Mouse (Mus musculus): Measurements from ENCODE around the gene Agbl3. TPM values are rescaled to one million over a fixed set of nuclear protein-coding genes. Genes with fewer than 3 reads are reported as not detected.

Agbl3 gene
- total and polyA plus RNA-seq, 2 experiments from 2014 or later = 20.7 to 23.3 TPM

GRCm38 (mm10) chr6:34871929-34872328 lies 91.7 kb downstream of the Agbl3 start:
- no peak overlapping the region for H3K9ac ChIP-seq (replicated peaks; ENCODE audit: low read length, poor library complexity, severe bottlenecking)
- WGBS = 87% methylated on average over 7 of the region's 7 CpGs
- H3K4me3 ChIP-seq (ENCODE audit: low read depth, low read length) = no peak overlapping the region
- H3K4me2 ChIP-seq (ENCODE audit: low read depth, low read length, poor library complexity, severe bottlenecking) = no peak overlapping the region
- TF ChIP-seq CTCF (IDR thresholded peaks at IDR 0.05) = no peak
- H3K27ac ChIP-seq (ENCODE audit: low read depth, low read length) = no peak overlapping the region
- H3K27me3 ChIP-seq (ENCODE audit: insufficient read depth, low read length) = no peaks in the 10 kb centered on the region
- no peak for ATAC-seq (ENCODE audit: low FRiP score)
- H3K36me3 ChIP-seq (ENCODE audit: insufficient read depth, low read length) = no peaks in the 10 kb centered on the region
- no peaks in the 10 kb centered on the region for H3K9me3 ChIP-seq (ENCODE audit: low read length)
- H3K4me1 ChIP-seq (ENCODE audit: insufficient read depth, low read length) = peaks cover 3% of the 10 kb centered on the region; the same call in 1 of the 2 replicates
- DNase-seq (ENCODE audit: low spot score) = no peak

DNA sequence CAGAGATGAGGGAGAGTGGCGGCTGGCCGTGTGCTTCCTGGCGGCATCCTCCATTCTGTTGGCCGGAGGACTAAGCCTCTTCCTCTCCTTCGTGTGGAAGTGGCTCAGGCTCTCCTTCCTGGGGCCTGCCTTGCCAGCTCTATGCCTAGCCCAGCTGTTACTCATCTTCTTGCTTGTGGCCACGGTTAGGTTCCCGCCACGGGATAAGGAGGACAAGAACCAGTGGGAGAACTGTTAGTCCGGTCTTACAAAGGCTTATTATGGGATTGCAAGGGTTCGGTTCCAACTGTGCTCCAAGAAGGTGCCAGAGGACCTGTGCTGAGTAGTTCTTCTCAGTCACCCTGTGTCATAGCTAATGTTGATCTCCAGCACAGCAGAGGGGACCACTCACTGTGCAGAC lies 92.6 kb downstream of the Agbl3 start:
- no peak overlapping the region for H3K27ac ChIP-seq (ENCODE audit: low read depth, low read length)
- no peak for TF ChIP-seq CTCF (IDR thresholded peaks at IDR 0.05)
- WGBS = 89% methylated on average over 10 of the region's 10 CpGs

DNA sequence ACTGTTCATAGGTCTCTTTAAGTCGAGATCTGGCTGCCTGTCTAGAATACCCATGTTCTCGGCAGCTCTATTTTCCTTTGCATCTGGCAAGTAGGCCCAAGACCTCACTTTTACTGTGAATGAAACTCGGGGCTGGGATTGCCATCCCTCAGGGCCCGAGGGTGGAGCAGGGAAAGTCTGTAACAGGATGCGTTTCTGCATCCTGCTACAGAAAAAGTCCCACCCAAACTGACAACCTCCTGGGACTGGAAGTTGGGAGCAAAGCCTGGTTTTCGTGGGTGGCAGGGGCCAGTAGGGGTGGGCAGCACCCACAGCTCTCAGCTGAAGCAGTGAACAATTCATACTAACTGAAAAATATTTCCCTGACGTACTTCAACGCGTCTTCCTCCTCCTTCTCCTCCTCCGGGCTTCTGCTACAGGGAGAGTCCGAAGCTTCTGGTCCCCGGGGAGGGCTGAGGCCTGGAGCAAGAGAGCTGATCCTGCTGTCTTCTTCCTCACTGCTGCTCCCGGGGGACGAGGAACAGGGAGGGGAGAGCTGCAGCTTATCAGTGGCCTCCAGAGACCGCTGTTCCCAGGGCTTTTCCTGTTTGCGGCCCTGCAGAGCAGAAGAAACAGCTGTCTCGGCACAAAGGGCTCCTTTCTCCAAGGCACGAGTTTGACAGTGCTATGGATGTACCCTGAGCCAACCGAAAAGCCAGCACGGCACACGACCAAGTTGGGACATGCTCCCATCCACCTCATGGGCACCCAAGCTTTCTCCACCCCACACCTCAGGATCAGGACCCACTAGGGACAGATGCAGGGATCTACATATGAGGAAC lies 94.1 kb downstream of the Agbl3 start:
- no peak overlapping the region for H3K4me3 ChIP-seq (ENCODE audit: low read depth, low read length)
- no peak overlapping the region for H3K27ac ChIP-seq (ENCODE audit: low read depth, low read length)
- H3K27me3 ChIP-seq (ENCODE audit: insufficient read depth, low read length) = no peaks in the 10 kb centered on the region
- no peaks in the 10 kb centered on the region for H3K9me3 ChIP-seq (ENCODE audit: low read length)
- TF ChIP-seq CTCF (IDR thresholded peaks at IDR 0.05) = no peak
- DNase-seq (ENCODE audit: low spot score) (peak; percentile 21), ATAC-seq (ENCODE audit: low FRiP score) (no peak)
- H3K9ac ChIP-seq (replicated peaks; ENCODE audit: low read length, poor library complexity, severe bottlenecking) = no peak overlapping the region; the same call in 1 of the 2 replicates
- H3K4me2 ChIP-seq (ENCODE audit: low read depth, low read length, poor library complexity, severe bottlenecking) = no peak overlapping the region
- WGBS = 75% methylated on average over 21 of the region's 21 CpGs
- peaks cover 9% of the 10 kb centered on the region; the same call in 1 of the 2 replicates for H3K4me1 ChIP-seq (ENCODE audit: insufficient read depth, low read length)
- H3K36me3 ChIP-seq (ENCODE audit: insufficient read depth, low read length) = no peaks in the 10 kb centered on the region

More for the DNA sequence above, 92.6 kb downstream of the Agbl3 start:
- Histone ChIP-seq H3K4me2 (ENCODE audit: low read depth, low read length, poor library complexity, severe bottlenecking) (no peak overlapping the region), H3K4me3 (ENCODE audit: low read depth, low read length) (no peak overlapping the region), H3K36me3 (ENCODE audit: insufficient read depth, low read length) (no peaks in the 10 kb centered on the region), H3K9me3 (ENCODE audit: low read length) (no peaks in the 10 kb centered on the region), H3K4me1 (ENCODE audit: insufficient read depth, low read length) (peaks cover 5% of the 10 kb centered on the region; the same call in 1 of the 2 replicates), H3K9ac (replicated peaks; ENCODE audit: low read length, poor library complexity, severe bottlenecking) (no peak overlapping the region), H3K27me3 (ENCODE audit: insufficient read depth, low read length) (no peaks in the 10 kb centered on the region)
- no peak for DNase-seq (ENCODE audit: low spot score)
- ATAC-seq (ENCODE audit: low FRiP score) = no peak

DNA sequence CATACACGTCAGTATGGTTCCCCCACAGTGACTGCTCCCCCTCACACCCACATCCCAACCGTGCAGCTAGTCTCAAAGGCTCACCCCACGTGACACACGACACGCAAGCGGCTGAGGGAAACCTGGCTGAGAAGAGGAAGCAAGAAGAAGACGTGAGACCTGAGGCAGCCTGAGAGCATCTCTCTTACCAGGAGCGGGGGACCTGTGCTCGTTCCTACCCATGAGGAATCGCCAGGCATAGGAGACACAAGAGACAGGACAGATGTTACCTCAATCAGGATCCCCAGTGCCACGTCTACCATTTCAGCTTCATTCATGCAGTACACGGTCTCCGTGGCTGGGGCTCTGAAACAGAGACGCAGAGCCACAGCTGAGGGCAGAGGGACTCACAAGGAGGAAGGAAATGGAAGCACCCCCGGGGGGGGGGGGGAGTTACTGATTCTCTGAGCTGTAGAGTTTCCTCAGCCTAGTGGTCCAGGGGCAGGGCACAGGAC lies 95.1 kb downstream of the Agbl3 start:
- ATAC-seq (ENCODE audit: low FRiP score) (no peak), DNase-seq (ENCODE audit: low spot score) (no peak)
- TF ChIP-seq CTCF (IDR thresholded peaks at IDR 0.05) = no peak
- Histone ChIP-seq H3K36me3 (ENCODE audit: insufficient read depth, low read length) (no peaks in the 10 kb centered on the region), H3K9me3 (ENCODE audit: low read length) (no peaks in the 10 kb centered on the region), H3K4me3 (ENCODE audit: low read depth, low read length) (no peak overlapping the region), H3K27me3 (ENCODE audit: insufficient read depth, low read length) (no peaks in the 10 kb centered on the region), H3K4me2 (ENCODE audit: low read depth, low read length, poor library complexity, severe bottlenecking) (no peak overlapping the region), H3K9ac (replicated peaks; ENCODE audit: low read length, poor library complexity, severe bottlenecking) (no peak overlapping the region), H3K27ac (ENCODE audit: low read depth, low read length) (no peak overlapping the region), H3K4me1 (ENCODE audit: insufficient read depth, low read length) (peaks cover 9% of the 10 kb centered on the region; the same call in 1 of the 2 replicates)
- 90% methylated on average over 15 of the region's 15 CpGs for WGBS

DNA sequence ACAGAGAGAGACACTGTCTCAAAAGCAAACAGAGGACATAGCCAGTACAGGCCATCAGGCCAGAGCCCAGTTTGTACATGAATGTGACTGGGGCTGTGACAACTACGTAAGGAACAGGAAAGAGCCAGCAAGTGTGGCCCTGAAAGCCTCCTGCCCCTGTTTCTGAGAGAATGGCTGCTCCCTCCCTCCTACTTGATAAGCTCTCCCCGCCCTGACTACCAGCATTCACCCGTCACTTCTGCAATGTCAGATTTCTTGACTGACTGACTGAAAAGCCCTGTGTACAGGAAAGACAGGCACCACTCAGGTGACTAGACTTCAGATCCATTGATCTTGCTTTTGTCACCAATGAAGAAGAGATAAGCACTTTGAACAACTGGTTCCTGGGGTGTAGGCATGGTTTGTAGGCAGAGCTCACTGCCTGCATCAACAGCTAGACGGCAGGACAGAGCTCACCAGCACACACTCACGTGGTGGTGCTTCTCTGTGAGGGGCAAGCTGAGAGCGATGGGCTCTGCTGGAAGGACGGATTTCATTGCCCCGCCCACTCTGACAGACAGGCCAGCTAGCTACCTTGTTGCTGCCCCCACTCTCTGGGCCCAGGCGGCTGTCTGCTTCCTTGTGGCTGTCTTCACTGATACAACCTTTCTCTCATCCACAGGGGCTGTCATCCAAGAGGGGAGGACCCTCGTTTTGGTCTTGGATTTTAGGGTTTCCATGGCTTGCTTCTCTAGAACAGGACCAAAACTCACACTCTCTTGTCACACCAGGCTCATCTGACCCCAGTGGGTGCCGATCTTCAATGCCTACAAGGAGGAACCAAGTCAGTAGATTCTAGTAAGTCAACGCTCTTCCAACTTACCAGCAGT lies 96.0 kb downstream of the Agbl3 start:
- ATAC-seq (ENCODE audit: low FRiP score) (no peak), DNase-seq (ENCODE audit: low spot score) (no peak)
- 0 out of 2 replicates have a peak overlapping the region, but pooled peaks have one; percentile 80 for H3K9ac ChIP-seq (replicated peaks; ENCODE audit: low read length, poor library complexity, severe bottlenecking)
- no peaks in the 10 kb centered on the region for H3K27me3 ChIP-seq (ENCODE audit: insufficient read depth, low read length)
- H3K4me2 ChIP-seq (ENCODE audit: low read depth, low read length, poor library complexity, severe bottlenecking) = peak overlapping the region; percentile 62; the same call in 1 of the 2 replicates
- H3K9me3 ChIP-seq (ENCODE audit: low read length) = no peaks in the 10 kb centered on the region
- WGBS = 64% methylated on average over 12 of the region's 12 CpGs
- no peak overlapping the region for H3K4me3 ChIP-seq (ENCODE audit: low read depth, low read length)
- peaks cover 5% of the 10 kb centered on the region; the same call in 1 of the 2 replicates for H3K36me3 ChIP-seq (ENCODE audit: insufficient read depth, low read length)
- TF ChIP-seq CTCF (IDR thresholded peaks at IDR 0.05) = peak; percentile 22; the same call in 1 of the 2 replicates
- peak overlapping the region; percentile 43; the same call in 1 of the 2 replicates for H3K27ac ChIP-seq (ENCODE audit: low read depth, low read length)
- H3K4me1 ChIP-seq (ENCODE audit: insufficient read depth, low read length) = peaks cover 9% of the 10 kb centered on the region; the same call in 1 of the 2 replicates
